Mouse (Mus musculus): Measurements from ENCODE around the gene Spata32. TPM values are rescaled to one million over a fixed set of nuclear protein-coding genes. Genes with fewer than 3 reads are reported as not detected.

Gene Spata32
- total and polyA plus RNA-seq, 3 experiments: not detected

DNA sequence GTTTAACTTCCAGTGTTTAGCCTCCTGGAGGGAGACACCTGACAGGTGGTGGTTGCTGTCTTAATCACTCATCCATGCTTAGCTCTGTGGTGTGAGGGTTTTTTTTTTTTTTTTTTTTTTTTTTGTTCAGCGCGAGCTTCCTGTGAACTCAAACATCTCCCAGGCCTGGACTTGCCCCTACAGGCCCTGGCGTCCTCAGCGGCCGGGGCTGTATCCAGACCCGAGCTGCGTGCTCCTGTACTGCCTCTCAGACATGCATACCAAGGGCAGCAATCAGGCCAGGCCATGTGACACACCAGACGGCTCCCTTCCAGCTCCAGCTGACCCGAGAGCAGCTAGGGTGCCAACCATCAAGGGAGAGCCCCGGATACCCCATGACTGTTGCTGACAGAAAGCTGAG lies 18.7 kb upstream of the Spata32 start:
- peaks cover 22 to 81% of the 10 kb centered on the region in 2 experiments for H3K4me1 ChIP-seq (ENCODE audit: control insufficient read depth in 1 of 2, insufficient read depth in 2 of 2)
- H3K36me3 ChIP-seq (replicated peaks in 1 of 2; ENCODE audit: control insufficient read depth in 1 of 2, insufficient read depth in 1 of 2, low read length in 1 of 2): peaks cover 51 to 90% of the 10 kb centered on the region in 2 experiments
- H3K4me2 ChIP-seq (ENCODE audit: insufficient read depth, low read depth, poor library complexity, severe bottlenecking): peak overlapping the region; percentile 13; the same call in 1 of the 2 replicates
- no peak overlapping the region for H3K4me3 ChIP-seq (replicated peaks in 1 of 3; ENCODE audit: low read depth in 2 of 3, low read length in 2 of 3, poor library complexity in 1 of 3)
- no peak overlapping the region for H3K9ac ChIP-seq (ENCODE audit: insufficient read depth, low read depth)
- H3K79me2 ChIP-seq (replicated peaks; ENCODE audit: control insufficient read depth, extremely low read depth, insufficient read depth, poor library complexity, severe bottlenecking): no peaks in the 10 kb centered on the region
- H3K27ac ChIP-seq (ENCODE audit: insufficient read depth, low read depth): peak overlapping the region; percentile 66
- H3K27me3 ChIP-seq (replicated peaks): no peaks in the 10 kb centered on the region
- H3K9me3 ChIP-seq (replicated peaks; ENCODE audit: low read length): peaks cover 12% of the 10 kb centered on the region
- DNase-seq (ENCODE audit: extremely low read depth): peak; percentile 66
- TF ChIP-seq JUND (conservative IDR thresholded peaks at IDR 0.05; ENCODE audit: low read depth, low read length) (no peak), UBTF (IDR thresholded peaks at IDR 0.05; ENCODE audit: low read depth, low read length) (peak; percentile 71), MEF2A (IDR thresholded peaks at IDR 0.05; ENCODE audit: borderline replicate concordance, low read depth, low read length) (peak; percentile 79; the same call in 1 of the 2 replicates), USF1 (IDR thresholded peaks at IDR 0.05; ENCODE audit: low read depth, low read length) (peak; percentile 75), EP300 (IDR thresholded peaks at IDR 0.05; ENCODE audit: low read length) (peak; percentile 79), CTCF (conservative IDR thresholded peaks at IDR 0.05 in 1 of 2, IDR thresholded peaks at IDR 0.05 in 1 of 2; ENCODE audit: low read depth in 2 of 2, low read length in 2 of 2) (no peak), ETS1 (conservative IDR thresholded peaks at IDR 0.05; ENCODE audit: low read depth, low read length) (peak; percentile 75), SIN3A (IDR thresholded peaks at IDR 0.05; ENCODE audit: low read length) (0 out of 2 replicates have a peak, but pooled peaks have one; percentile 48), ELF1 (IDR thresholded peaks at IDR 0.05; ENCODE audit: low read depth, low read length) (0 out of 2 replicates have a peak, but pooled peaks have one; percentile 20), TBP (conservative IDR thresholded peaks at IDR 0.05; ENCODE audit: low read depth, low read length) (peak; percentile 70), NRF1 (IDR thresholded peaks at IDR 0.05; ENCODE audit: low read depth, low read length) (0 out of 2 replicates have a peak, but pooled peaks have one; percentile 29), MAZ (IDR thresholded peaks at IDR 0.05; ENCODE audit: low read depth, low read length) (0 out of 2 replicates have a peak, but pooled peaks have one; percentile 20), CHD1 (IDR thresholded peaks at IDR 0.05; ENCODE audit: low read depth, low read length) (peak; percentile 97), PAX5 (IDR thresholded peaks at IDR 0.05; ENCODE audit: low read length) (no peak), ZNF384 (IDR thresholded peaks at IDR 0.05; ENCODE audit: low read depth, low read length) (peak; percentile 99), BHLHE40 (IDR thresholded peaks at IDR 0.05; ENCODE audit: low read depth, low read length) (peak; percentile 67), USF2 (conservative IDR thresholded peaks at IDR 0.05; ENCODE audit: low read depth, low read length) (peak; percentile 32; the same call in 1 of the 2 replicates), MAFK (IDR thresholded peaks at IDR 0.05; ENCODE audit: insufficient replicate concordance, low read length) (no peak), MAX (IDR thresholded peaks at IDR 0.05; ENCODE audit: low read length) (peak; percentile 76), TCF12 (IDR thresholded peaks at IDR 0.05; ENCODE audit: low read depth, low read length) (peak; percentile 96), JUN (IDR thresholded peaks at IDR 0.05; ENCODE audit: insufficient read depth, low read depth, low read length) (no peak), IRF4 (IDR thresholded peaks at IDR 0.05; ENCODE audit: low read depth, low read length) (peak; percentile 81), SMC3 (IDR thresholded peaks at IDR 0.05; ENCODE audit: low read depth, low read length) (peak; percentile 10; the same call in 1 of the 2 replicates)
- in situ Hi-C loops (cut with MboI; ENCODE audit: low pct_ligation_motif_present, low pct_unique_long_range_greater_than_20kb, low sequenced_read_pairs): loop anchor here (5.0 kb wide), 2 partner anchors 35 to 80 kb away; no protein-coding TSS in a partner anchor
- dilution Hi-C loops (cut with MboI; ENCODE audit: extremely low pct_ligation_motif_present, extremely low pct_unique_long_range_greater_than_20kb, low sequenced_read_pairs): no loop called here

All from CH12.LX (cell line).